Mouse (Mus musculus) limb, embryonic 13.5 days (tissue): Measurements from ENCODE around the gene Nudt16l1. TPM values are rescaled to one million over a fixed set of nuclear protein-coding genes. Genes with fewer than 3 reads are reported as not detected.

Experiments used
- ATAC-seq: fragments of 200-750 bp; cut with Nextera tagmentation; 2 replicates; pipeline ENCODE4 v1.8.0; 2017; ENCODE audit warnings: low read depth, moderate number of reproducible peaks, moderate TSS enrichment; ENCODE audit not compliant: low FRiP score
- H3K27ac ChIP-seq: fragments of 300-500 bp; sonication (generic); 2 replicates; pipeline ENCODE4 v1.5.1; 2015; ENCODE audit warnings: inconsistent platforms, mild to moderate bottlenecking, moderate library complexity
- H3K27me3 ChIP-seq: fragments of 300-500 bp; sonication (generic); 2 replicates; pipeline ENCODE4 v1.6.1; 2015; ENCODE audit warnings: mild to moderate bottlenecking, inconsistent platforms
- H3K36me3 ChIP-seq: fragments of 300-500 bp; sonication (generic); 2 replicates; pipeline ENCODE4 v1.6.1; 2015; ENCODE audit warnings: inconsistent platforms, mild to moderate bottlenecking, moderate library complexity
- H3K4me1 ChIP-seq: fragments of 300-500 bp; sonication (generic); 2 replicates; pipeline ENCODE4 v1.6.1; 2015; ENCODE audit warnings: inconsistent platforms
- H3K4me2 ChIP-seq: fragments of 300-500 bp; sonication (generic); replicated peaks from 2 replicates; pipeline ENCODE4 v1.6.1; 2015; ENCODE audit warnings: inconsistent platforms, mild to moderate bottlenecking, moderate library complexity
- H3K4me3 ChIP-seq: fragments of 300-500 bp; sonication (generic); 2 replicates; pipeline ENCODE4 v1.5.1; 2015; ENCODE audit warnings: moderate library complexity, mild to moderate bottlenecking, inconsistent platforms
- H3K9ac ChIP-seq: fragments of 300-500 bp; sonication (generic); 2 replicates; pipeline ENCODE4 v1.6.1; 2015; ENCODE audit warnings: mild to moderate bottlenecking, inconsistent platforms
- H3K9me3 ChIP-seq: fragments of 300-500 bp; sonication (generic); 2 replicates; pipeline ENCODE4 v1.6.1; 2016; ENCODE audit warnings: inconsistent platforms
- WGBS: fragments of 180-500 bp; shearing (Covaris S2); methylation state at CpG from one replicate; pipeline ENCODE4 v1.1.7; 2015; 5-methylcytosine and 5-hydroxymethylcytosine counted together
- polyA plus RNA-seq: library from polyadenylated mRNA; unstranded; fragments of >200 nt; fragmentation: Nextera tagmentation; extraction: Ambion mirVana; gene quantifications from 2 replicates; pipeline ENCODE4 v1.2.1, GENCODE M21; 2015

Nudt16l1 gene
- polyA plus RNA-seq, 1 experiment from 2014 or later = 178 TPM

DNA sequence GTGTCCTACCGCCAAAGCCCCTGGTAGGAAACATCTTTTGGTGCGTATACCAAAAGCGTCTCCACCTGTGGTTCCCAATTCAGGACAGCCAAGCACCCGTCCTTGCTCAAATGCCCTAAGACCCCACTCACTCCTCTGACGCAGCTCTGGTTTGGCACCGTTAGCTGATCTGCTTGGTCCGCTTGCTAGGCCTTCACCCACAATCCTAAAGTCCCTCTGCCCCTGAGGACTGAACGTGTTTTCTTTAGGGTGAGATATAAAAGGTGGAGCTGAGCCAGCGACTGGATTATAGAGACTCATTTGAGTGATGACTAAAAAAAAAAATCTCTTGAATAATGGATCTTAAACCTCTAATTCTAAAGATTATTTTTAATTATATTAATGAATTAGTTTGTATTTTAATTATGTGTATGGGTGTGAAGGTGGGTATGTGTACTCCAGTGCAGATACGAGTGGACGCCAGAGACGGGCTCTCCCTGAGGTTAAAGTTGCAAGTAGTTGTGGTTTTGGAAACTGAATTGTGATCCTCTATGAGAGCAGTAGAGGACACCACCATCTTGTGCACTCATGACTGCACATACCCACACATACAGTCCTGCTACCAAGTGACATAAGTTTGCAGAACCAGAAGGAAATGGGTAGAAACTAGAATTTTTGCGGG lies 26.3 kb downstream of the Nudt16l1 start:
- Histone ChIP-seq H3K4me1 (peaks cover 21% of the 10 kb centered on the region), H3K36me3 (peaks cover 6% of the 10 kb centered on the region), H3K27me3 (no peaks in the 10 kb centered on the region), H3K4me2 (peak overlapping the region; percentile 79), H3K9ac (peak overlapping the region; percentile 89), H3K4me3 (peak overlapping the region; percentile 94), H3K27ac (peak overlapping the region; percentile 79), H3K9me3 (no peaks in the 10 kb centered on the region)
- ATAC-seq = peak; percentile 4; the same call in 1 of the 2 replicates
- 23% methylated on average over 13 of the region's 13 CpGs for WGBS

DNA sequence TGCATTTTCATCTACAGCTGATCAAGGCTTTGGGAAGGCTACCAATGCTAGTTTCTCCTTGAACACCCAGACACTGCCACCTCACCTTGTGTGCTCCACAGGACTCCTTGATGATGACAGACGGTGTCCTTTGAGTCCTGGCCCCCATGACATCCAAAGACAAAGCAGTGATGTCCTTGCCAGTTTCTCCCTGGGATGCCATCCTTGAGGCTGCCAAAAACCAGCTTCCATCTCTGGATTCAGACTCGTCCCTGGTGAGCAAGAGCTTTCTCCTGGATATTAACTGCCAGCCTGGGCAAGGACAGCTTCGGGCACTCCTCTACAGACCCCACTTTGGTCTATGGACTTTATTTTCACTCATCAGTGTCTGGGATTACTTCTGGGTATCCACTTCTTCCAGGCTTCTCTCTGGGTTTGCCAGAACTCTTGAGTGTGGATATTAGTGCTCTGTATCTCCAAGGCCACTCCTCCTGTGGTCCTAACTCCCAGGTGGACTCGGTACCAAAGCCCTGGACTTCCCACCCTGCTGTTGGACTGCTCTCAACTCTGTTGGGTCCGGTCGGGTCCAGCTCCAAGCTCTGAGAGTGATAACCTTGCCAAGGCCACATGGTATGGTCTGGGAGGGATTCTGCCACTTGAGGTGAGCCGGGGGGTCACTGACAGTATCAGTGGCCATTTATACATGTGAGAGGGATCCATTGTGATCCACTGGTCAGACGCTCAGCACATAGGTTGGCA lies 27.0 kb downstream of the Nudt16l1 start:
- Histone ChIP-seq H3K4me2 (peak overlapping the region; percentile 79), H3K27me3 (no peaks in the 10 kb centered on the region), H3K36me3 (no peaks in the 10 kb centered on the region), H3K4me1 (peaks cover 21% of the 10 kb centered on the region), H3K4me3 (peak overlapping the region; percentile 94; the same call in 1 of the 2 replicates), H3K9me3 (no peaks in the 10 kb centered on the region), H3K27ac (no peak overlapping the region), H3K9ac (no peak overlapping the region)
- ATAC-seq = no peak
- 89% methylated on average over 8 of the region's 8 CpGs for WGBS

GRCm38 (mm10) chr16:4968426-4968825 lies 29.9 kb downstream of the Nudt16l1 start:
- Histone ChIP-seq H3K4me3 (no peak overlapping the region), H3K27ac (no peak overlapping the region), H3K9me3 (no peaks in the 10 kb centered on the region), H3K4me1 (peaks cover 6% of the 10 kb centered on the region), H3K4me2 (no peak overlapping the region), H3K9ac (no peak overlapping the region), H3K36me3 (no peaks in the 10 kb centered on the region), H3K27me3 (no peaks in the 10 kb centered on the region)
- 81% methylated on average over 3 of the region's 3 CpGs for WGBS
- no peak for ATAC-seq

- 81% methylated on average over 5 of the region's 5 CpGs for WGBS
- no peak for ATAC-seq
- Histone ChIP-seq H3K9ac (no peak overlapping the region), H3K27me3 (no peaks in the 10 kb centered on the region), H3K27ac (no peak overlapping the region; the same call in 1 of the 2 replicates), H3K9me3 (no peaks in the 10 kb centered on the region), H3K36me3 (no peaks in the 10 kb centered on the region), H3K4me3 (no peak overlapping the region), H3K4me2 (no peak overlapping the region), H3K4me1 (peaks cover 5% of the 10 kb centered on the region)
These were observed 30.7 kb downstream of the Nudt16l1 start for GRCm38 (mm10) chr16:4969055-4969843.

DNA sequence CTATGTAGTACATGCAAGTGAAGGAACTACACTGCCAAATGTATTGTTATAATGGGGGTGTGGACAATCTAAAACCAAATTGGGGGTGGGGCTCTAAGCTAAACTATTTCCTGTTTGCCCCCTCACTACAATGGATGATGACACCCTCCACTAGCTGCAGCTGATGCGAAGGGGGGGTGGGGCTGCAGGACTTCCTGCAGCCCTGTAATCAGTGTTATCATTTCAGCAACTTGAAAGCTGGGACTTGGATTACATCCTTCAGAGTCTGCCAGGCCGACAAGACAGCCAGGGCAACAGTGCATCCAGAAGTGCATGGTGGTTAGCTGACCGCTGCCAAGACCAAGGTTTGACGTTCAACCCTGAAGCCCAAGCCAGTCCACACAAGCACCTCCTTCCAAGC lies 33.1 kb downstream of the Nudt16l1 start:
- no peak for ATAC-seq
- 75% methylated on average over 4 of the region's 4 CpGs for WGBS
- no peaks in the 10 kb centered on the region for H3K27me3 ChIP-seq
- no peaks in the 10 kb centered on the region for H3K36me3 ChIP-seq
- H3K27ac ChIP-seq = no peak overlapping the region
- H3K4me3 ChIP-seq = no peak overlapping the region
- H3K9me3 ChIP-seq = no peaks in the 10 kb centered on the region
- H3K4me1 ChIP-seq = no peaks in the 10 kb centered on the region
- no peak overlapping the region for H3K9ac ChIP-seq
- H3K4me2 ChIP-seq = no peak overlapping the region

DNA sequence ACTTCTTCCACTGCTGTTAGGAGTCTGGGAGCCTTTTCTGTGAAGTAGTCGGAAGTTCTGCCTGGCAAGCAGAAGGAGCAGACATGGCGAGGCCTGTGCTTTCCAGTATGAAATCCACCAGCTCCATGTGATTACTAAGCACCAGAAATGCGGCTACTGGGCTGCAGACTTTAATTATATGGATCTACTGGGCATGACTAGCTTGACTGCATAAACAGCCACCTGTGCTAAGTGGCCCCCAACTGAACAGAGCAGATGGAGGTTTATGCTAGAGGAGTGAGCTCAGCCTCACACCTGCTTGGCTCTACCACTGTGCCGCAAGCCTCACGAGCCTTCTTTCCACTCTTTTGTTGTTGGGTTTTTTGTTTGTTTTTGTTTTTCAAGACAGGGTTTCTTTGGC lies 36.0 kb downstream of the Nudt16l1 start:
- Histone ChIP-seq H3K9ac (no peak overlapping the region), H3K4me1 (no peaks in the 10 kb centered on the region), H3K4me2 (no peak overlapping the region), H3K27ac (no peak overlapping the region), H3K36me3 (no peaks in the 10 kb centered on the region), H3K4me3 (no peak overlapping the region), H3K9me3 (no peaks in the 10 kb centered on the region), H3K27me3 (no peaks in the 10 kb centered on the region)
- WGBS = 77% methylated on average over 5 of the region's 5 CpGs
- ATAC-seq = no peak

DNA sequence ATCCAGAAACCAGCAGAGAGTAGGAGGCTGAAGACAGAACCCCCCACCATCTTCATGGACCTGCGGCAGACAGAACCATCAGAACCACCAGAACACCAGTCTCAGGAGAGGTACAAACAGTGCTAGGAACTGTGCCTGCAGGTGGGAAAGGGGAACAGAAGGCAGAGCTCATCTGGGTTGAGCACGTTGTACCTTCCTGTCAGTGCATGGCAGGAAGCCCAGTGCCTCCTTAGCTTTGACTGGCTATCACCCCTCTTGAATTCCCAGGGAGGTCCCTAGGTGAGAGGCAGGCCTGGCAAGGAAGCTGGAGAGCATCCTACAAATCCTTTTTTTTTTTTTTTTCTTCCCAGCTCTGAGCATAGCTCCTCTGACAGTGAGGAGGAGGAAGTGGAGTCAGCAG lies 37.6 kb downstream of the Nudt16l1 start:
- no peak for ATAC-seq
- H3K36me3 ChIP-seq = no peaks in the 10 kb centered on the region
- WGBS = 75% methylated on average over 2 of the region's 2 CpGs

DNA sequence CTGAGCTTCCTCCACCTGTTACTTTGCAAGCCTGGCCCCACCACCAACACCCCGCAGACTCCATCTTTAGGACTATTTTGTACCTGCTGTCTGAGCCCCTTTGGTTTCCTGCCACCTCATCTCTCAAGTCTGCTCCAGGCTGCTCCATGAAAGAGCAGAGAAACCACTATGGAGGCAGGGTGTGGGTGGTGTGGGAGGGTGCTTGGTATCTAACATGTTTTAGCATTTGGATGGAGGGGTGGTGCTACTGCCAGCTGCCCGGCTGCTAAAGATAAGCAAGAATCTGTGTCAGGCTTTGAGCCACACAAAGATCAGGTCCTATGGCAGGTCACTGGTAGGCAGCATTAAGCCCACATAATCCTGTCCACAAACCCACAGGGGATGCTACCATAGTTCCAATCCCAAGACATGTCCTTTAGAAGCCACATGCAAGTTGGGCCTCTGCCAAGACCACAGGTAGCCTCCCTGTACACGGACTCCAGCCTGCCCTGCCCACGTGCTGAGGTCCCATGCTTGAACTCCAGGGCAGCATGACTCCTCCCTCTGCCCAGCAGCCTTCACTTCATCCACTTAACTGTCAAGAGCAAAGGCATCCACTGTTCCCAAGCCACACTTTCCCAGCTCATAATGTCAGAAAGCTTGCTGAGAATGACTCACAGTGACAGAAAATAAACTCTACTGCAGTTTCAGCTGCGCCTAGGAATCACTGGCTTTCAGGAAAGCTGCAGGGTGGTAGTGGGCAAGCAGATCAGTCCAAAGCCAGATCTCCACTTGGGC lies 39.9 kb downstream of the Nudt16l1 start:
- no peak for ATAC-seq
- Histone ChIP-seq H3K27me3 (no peaks in the 10 kb centered on the region), H3K9me3 (no peaks in the 10 kb centered on the region), H3K4me3 (no peak overlapping the region), H3K36me3 (no peaks in the 10 kb centered on the region), H3K4me1 (no peaks in the 10 kb centered on the region), H3K27ac (no peak overlapping the region), H3K9ac (no peak overlapping the region), H3K4me2 (no peak overlapping the region)
- WGBS = 66% methylated on average over 5 of the region's 5 CpGs

More for the DNA sequence above, 37.6 kb downstream of the Nudt16l1 start:
- H3K4me2 ChIP-seq = no peak overlapping the region
- no peaks in the 10 kb centered on the region for H3K9me3 ChIP-seq
- H3K9ac ChIP-seq = no peak overlapping the region
- H3K27me3 ChIP-seq = no peaks in the 10 kb centered on the region
- no peak overlapping the region for H3K4me3 ChIP-seq
- no peak overlapping the region for H3K27ac ChIP-seq
- H3K4me1 ChIP-seq = no peaks in the 10 kb centered on the region

DNA sequence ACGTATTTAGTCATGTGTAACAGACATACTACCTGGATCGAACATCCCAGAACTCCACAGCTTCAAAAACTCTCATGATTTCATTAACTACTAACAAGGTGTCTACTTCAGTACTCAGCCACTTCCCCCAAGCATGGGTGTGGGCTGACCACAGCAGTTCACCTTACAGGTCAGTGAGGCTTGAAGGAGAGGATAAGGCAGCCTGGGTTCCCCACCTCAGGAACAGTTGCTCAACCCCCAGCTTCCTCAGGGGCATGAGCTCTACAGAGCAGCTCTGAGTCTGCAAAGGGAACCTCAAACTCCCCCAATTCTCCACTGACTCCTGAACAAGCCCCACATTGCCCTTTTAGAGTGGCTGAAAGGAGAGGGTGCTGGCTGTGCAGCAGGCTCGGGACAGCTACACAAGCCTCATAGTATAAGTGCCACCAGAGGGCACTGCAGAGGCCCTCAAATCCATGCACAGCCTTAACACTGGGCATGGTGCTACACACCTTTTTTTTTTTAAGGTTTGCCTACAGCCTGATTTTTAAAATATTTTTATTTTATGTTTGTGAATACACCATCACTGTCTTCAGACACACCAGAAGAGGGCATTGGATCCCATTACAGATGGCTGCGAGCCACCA lies 41.3 kb downstream of the Nudt16l1 start:
- no peaks in the 10 kb centered on the region for H3K9me3 ChIP-seq
- H3K36me3 ChIP-seq = no peaks in the 10 kb centered on the region
- no peak overlapping the region for H3K9ac ChIP-seq
- 73% methylated on average over 4 of the region's 4 CpGs for WGBS
- no peaks in the 10 kb centered on the region for H3K4me1 ChIP-seq
- no peak overlapping the region for H3K4me3 ChIP-seq
- ATAC-seq = no peak
- H3K4me2 ChIP-seq = no peak overlapping the region
- no peaks in the 10 kb centered on the region for H3K27me3 ChIP-seq
- no peak overlapping the region for H3K27ac ChIP-seq

GRCm38 (mm10) chr16:4984717-4985116 lies 46.2 kb downstream of the Nudt16l1 start:
- H3K4me3 ChIP-seq = no peak overlapping the region
- no peaks in the 10 kb centered on the region for H3K36me3 ChIP-seq
- H3K9ac ChIP-seq = no peak overlapping the region
- WGBS = 90% methylated on average over 12 of the region's 12 CpGs
- no peaks in the 10 kb centered on the region for H3K9me3 ChIP-seq
- no peak overlapping the region for H3K27ac ChIP-seq
- no peak overlapping the region for H3K4me2 ChIP-seq
- no peak for ATAC-seq
- H3K4me1 ChIP-seq = no peaks in the 10 kb centered on the region
- H3K27me3 ChIP-seq = no peaks in the 10 kb centered on the region
